Mouse (Mus musculus): ENCODE measurements around the gene Neurod4. TPM values are rescaled to one million over a fixed set of nuclear protein-coding genes. Genes with fewer than 3 reads are reported as not detected.

Gene Neurod4
- not detected for polyA plus RNA-seq (2017; shearing (Covaris generic))

GRCm38 (mm10) chr10:130280066-130280465 is at the start of gene Neurod4:
TSS of gene Neurod4 (minus strand) at chr10:130280240.

GRCm38 (mm10) chr10:130322637-130323036 is 42.6 kb upstream of the Neurod4 start, which contains the start of gene Tespa1:
TSS of gene Tespa1 (plus strand) at chr10:130322870.

Other genes starting within 250 kb of the Neurod4 start
- not detected for gene Olfr821, start 249.9 kb downstream of the Neurod4 start, polyA plus RNA-seq (2017; shearing (Covaris generic))
- gene Olfr822, start 209.0 kb downstream of the Neurod4 start, polyA plus RNA-seq (2017; shearing (Covaris generic)), result 0.26 TPM
- gene Olfr823, start 164.9 kb downstream of the Neurod4 start, polyA plus RNA-seq (2017; shearing (Covaris generic)), result not detected
- 0.19 TPM for gene Olfr824, start 150.2 kb downstream of the Neurod4 start, polyA plus RNA-seq (2017; shearing (Covaris generic))
- gene Olfr825, start 113.5 kb downstream of the Neurod4 start, polyA plus RNA-seq (2017; shearing (Covaris generic)), result 0.06 TPM
- 0.10 TPM for gene Olfr826, start 96.1 kb downstream of the Neurod4 start, polyA plus RNA-seq (2017; shearing (Covaris generic))
- not detected for gene Olfr827, start 65.8 kb downstream of the Neurod4 start, polyA plus RNA-seq (2017; shearing (Covaris generic))
- gene Tespa1, start 42.6 kb upstream of the Neurod4 start, polyA plus RNA-seq (2017; shearing (Covaris generic)), result 218 TPM
- gene Vmn2r84, start 114.1 kb upstream of the Neurod4 start, polyA plus RNA-seq (2017; shearing (Covaris generic)), result 1.1 TPM
- not detected for gene Vmn2r85, start 149.5 kb upstream of the Neurod4 start, polyA plus RNA-seq (2017; shearing (Covaris generic))
- 0.02 TPM for gene Vmn2r86, start 175.8 kb upstream of the Neurod4 start, polyA plus RNA-seq (2017; shearing (Covaris generic))
- not detected for gene Vmn2r87, start 217.2 kb upstream of the Neurod4 start, polyA plus RNA-seq (2017; shearing (Covaris generic))

Data from CD4-positive, CD25-positive, alpha-beta regulatory T cell (primary cell).